Mouse (Mus musculus): ENCODE results near the gene Snx15.

GRCm38 (mm10) chr19:6079983-6080480 is 48.1 kb downstream of the Snx15 start, which contains the start of gene Tmem262:
- TF ChIP-seq POLR2A (IDR thresholded peaks at IDR 0.05; ENCODE audit: borderline replicate concordance, extremely low read depth, insufficient read depth, insufficient read length, poor library complexity, severe bottlenecking) (no peak), CTCF (IDR thresholded peaks at IDR 0.05; ENCODE audit: borderline replicate concordance, extremely low read depth, insufficient read depth, insufficient read length) (no peak)
